Mouse (Mus musculus) spleen, postnatal 4 days (tissue): ENCODE measurements around the gene Srebf2.
A peak's percentile ranks its signal among the peaks of the same experiment; 100 is the strongest.
"Not testable (repeated sequence)": the region's sequence is repeated elsewhere in the genome, so short reads cannot be mapped to it uniquely, and the experiment has no call there.

ENCODE experiments used
- DNase-seq, 2 experiments: peaks; one replicate each; pipeline ENCODE4 v3.0.0; 2022; ENCODE audit warnings: low spot score in 2 of 2

Gene Srebf2

DNA sequence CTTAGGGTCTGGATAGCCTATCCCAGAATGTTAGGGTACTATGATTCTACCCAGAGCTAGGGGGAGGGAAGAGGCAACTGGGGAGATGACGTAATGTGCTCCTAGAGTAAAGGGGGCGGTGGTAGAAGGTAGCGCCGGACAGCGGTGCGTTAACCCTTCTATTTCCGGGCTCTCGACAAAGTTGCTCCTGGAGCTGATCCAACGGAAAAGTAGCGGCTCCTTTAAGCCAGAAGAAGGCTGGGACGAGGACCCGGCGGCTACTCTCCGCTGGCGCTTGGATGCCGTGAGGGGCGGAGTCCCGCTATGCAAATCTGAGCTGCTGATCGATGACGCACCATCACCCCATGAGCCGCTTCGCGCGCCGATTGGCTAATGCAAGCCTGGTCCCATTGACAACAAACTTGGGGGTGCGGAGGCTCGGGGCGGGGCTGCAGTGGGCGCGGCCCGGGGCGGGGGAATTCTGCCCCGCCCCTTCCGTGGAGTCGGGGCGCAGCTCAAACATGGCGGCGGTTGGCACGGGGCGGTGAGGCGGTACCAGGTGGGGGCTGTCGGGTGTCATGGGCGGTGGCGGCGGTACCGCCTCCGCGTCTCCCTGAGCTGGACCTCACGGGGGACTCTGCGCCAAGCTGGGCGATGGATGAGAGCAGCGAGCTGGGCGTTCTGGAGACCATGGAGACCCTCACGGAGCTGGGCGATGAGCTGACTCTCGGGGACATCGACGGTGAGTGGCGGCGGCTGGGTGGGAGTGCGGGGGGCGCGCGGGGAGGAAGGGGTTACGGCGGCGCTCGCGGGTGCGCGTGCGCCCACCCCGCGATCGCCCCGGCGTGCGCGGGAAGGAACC, at the start of gene Srebf2:
Gene Srebf2 (plus strand): TSS at position 412 of the 841 bp plus-strand sequence.
- DNase-seq: peak; percentile 98

- DNase-seq: peak; percentile 26 to 75
These were observed 39.9 kb upstream of the Srebf2 start for GRCm38 (mm10) chr15:82106953-82107555.

GRCm38 (mm10) chr15:82120544-82120943, 26.4 kb upstream of the Srebf2 start:
- no peak for DNase-seq

- DNase-seq: not testable (repeated sequence)
These were observed 20.3 kb upstream of the Srebf2 start for GRCm38 (mm10) chr15:82126690-82127089.

GRCm38 (mm10) chr15:82127426-82128374, 19.3 kb upstream of the Srebf2 start, which contains the start of gene Ccdc134:
Gene Ccdc134, plus strand, starts transcription at chr15:82127922.
- peak; percentile 94 to 98 for DNase-seq

DNA sequence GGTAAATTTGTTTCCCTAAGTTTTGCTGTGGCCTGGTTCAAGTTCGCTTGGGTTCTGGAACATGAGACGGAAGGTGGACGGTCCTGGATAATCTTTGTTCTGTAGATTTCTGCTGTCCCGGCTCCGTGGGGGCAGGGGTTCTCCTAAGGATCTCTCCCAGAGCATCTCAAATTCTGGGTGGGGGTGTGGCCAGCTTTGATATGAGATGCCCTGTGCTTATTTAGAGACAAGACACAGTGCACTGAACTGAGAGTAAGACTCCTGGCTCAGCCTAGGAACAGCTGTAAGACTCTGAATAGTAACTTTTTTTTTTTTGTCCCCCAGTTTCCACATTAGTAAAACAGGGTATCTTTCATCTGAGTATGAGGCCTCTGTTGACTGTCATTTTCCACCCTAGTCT, 18.6 kb upstream of the Srebf2 start:
- DNase-seq: no peak

DNA sequence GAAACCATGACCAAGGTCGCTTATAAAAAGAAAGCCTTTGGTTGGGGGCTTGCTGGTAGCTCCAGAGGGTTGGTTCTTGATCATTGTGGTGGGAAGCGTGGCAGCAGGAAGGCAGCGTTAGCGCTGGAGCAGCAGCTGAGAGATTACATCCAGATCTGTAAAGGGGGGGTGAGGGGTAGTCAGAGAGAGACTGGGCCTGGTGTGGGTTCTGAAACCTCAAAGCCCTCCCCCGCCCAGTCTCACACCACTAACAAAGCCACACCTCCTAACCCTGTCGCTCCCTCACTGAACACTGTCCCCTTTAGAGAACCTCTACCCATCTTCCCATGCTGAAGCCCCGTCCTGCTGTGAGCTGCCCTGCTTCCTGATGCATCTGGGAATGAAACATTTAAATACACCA, 16.4 kb upstream of the Srebf2 start:
- no peak for DNase-seq

GRCm38 (mm10) chr15:82135372-82135771, 11.6 kb upstream of the Srebf2 start:
- no peak for DNase-seq

DNA sequence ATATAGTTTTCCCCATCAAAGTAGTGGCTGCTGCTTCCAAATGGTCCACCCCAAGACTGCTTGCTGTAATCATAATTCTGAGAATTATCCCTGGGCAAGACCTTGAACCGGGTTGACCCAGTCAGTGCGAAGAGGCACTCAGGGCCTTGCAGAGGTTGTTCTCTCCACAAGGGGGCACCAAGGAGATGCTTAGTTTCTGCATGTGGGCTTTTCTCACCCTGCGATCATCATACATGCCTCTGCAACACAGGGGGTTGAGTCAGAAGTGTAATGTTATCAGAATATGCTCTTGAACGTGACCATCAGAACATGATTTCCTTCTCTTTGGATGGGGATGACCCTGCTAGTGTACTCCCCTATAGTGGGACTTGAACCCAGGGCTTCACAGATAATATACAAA, 8.4 kb upstream of the Srebf2 start:
- DNase-seq: peak; percentile 69 to 81

DNA sequence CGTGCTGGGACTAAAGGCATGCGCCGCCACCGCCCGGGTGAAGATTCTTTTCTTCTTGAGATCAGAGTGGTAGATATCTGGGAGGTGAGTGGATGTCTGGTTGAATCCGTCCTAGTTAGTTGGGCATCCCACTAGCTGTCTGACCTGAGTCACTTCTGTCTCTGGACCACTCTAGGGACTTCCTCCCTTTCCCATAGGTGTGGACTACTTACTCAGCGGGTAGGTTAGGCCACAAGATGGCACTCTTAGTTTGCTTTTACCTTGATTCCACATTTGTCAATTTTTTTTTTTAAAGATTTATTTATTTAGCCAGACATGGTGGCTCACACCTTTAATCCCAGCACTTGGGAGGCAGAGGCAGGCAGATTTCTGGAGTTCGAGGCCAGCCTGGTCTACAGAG, 7.8 kb upstream of the Srebf2 start:
- DNase-seq: no peak

DNA sequence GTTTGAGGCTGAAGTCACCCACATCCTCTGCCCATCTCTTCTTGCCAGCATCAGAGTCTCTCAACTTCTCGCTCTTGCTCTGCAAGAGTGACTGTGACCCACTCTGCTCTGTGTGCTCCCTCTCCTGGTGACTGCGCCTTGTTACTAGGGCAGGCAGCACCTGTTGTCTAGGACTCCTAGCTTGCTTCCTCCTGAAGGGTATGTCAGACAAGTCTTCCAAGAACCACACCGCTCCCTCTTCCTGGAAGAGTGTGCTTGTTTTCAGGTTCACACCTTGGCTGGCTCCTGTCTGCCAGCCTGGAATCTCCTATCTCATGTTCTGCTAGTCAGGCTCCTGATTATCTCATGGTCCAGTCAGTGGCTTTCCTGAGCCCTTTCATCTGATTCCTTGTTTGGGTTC, 6.6 kb upstream of the Srebf2 start:
- DNase-seq: no peak

DNA sequence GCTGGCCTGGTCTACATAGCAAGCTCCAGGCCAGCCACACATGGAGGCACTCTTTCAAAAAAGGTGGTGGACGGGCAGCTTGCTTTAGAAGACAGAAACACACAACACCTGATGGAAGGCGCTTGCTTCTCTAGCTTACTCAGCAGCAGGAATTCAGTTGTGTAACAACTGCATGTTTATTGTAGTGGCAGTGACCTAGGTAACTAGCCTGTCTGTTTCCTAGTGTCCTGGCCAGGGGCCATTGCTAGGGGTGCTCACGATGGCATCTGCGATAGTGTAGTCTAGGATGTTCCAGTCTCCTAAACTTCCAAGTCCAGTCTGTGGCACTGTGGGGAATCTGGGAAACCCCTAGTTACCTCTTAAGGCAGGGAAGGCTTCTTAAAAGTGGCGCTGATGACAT, 2.8 kb upstream of the Srebf2 start:
- DNase-seq: no peak

DNA sequence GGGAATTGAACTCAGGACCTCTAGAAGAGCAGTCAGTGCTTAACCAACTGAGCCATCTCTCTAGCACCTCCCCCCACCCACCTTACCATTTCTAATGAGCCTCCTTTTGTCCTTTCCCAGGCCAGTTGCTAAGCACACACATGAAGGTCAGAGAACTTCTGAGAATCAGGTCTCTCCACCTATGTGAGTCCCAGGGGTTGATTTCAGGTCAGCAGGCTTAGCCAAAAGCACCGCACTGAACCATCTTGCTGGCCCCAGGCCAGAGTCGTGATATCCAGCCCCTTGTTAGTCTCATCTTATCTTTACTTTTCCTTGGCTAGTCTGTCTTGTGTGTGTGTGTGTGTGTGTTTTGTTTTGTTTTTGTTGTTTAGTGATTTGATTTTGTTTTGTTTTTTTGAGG, 1.6 kb upstream of the Srebf2 start:
- no peak for DNase-seq

DNA sequence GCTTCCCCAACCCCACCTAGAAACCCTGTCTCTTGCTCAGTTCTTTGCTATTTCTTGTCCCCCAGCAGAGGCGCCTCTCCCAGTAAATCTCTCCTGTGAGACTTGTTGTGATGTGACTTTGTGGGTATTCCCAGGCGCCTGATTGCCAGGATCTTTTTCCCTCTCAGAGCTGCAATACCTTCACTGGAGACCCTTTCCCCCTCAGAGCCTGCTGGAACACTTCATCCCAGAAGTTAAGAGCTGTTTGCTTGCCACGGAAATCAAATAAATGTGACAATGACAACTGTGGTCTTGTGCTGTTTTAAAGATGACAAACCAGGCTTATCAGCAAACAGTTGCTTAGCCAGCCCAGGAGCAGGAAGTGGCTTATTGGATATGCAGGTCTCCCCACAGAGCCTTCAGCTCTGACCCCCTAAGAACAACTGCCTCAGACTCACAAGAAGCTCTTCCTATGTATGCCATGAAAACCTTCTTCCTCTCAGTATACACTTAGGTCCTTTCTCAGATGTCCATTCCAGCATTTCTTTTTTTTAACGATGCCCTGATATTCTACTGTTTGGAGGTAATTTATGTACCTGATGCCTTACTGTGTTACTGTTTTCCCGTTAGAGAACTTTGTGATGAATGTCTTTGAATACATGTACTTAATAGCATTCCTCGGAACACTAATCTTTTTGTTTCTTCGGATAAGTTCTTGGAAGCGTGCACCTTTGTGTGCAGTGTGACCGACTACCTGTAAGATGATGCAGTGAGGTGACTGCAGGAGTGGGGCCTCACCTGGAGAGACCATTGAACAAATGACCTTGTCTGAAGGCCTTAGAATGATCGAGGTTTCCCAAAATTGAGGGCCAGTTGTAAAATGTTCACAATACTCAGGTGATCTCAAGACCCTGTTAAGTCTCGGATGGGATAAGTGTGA, 871 bp upstream of the Srebf2 start:
- DNase-seq: no peak

DNA sequence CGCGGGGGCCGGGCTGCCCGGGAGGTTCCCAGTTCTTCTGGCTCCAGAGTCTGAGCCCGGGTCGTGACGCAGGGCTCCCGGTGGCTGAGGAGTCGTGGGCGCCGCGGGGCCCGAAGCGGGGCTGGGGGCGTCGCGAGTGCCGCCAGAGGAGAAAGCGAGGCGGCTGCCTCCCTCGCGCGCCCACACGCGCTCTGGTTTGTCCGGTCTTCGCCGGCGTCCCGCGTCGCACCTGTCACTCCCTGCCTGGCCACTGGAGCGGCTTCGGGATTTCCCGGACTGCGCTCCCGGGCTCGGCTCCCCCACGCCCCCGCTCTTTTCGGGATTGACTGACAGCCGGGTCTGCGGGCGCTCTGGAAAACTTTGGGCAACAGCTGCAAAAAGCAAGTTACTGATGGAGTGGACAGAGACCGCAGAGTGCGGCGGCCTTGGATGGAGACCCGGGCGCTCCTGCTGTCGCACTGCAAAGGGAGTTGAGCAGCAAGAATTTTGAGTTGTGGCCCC, 680 bp downstream of the Srebf2 start:
- DNase-seq: peak; percentile 48 to 78

- DNase-seq: no peak
These were observed 1.5 kb downstream of the Srebf2 start for GRCm38 (mm10) chr15:82148510-82148911.

- DNase-seq: no peak
These were observed 3.1 kb downstream of the Srebf2 start for GRCm38 (mm10) chr15:82150042-82150441.

DNA sequence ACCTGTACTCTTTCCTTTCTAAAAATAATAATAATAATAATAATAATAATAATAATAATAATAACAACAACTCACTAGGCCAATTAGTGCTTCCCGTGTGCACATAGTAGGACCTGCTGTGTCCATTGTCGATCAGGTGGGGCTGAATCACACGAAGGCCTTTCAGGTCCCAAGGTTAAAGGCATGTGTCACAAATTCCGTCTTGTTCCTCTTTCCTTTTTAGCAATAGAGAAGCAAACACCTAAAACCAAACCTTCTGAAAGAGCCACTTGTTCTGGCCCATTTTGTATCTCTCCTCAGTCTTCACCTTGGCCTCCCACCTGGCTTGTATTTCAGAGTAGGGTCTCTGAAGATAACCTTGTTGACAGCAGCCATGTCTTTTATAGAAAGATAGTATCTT, 4.2 kb downstream of the Srebf2 start:
- no peak for DNase-seq

- DNase-seq: no peak
These were observed 5.0 kb downstream of the Srebf2 start for GRCm38 (mm10) chr15:82152022-82152421.

DNA sequence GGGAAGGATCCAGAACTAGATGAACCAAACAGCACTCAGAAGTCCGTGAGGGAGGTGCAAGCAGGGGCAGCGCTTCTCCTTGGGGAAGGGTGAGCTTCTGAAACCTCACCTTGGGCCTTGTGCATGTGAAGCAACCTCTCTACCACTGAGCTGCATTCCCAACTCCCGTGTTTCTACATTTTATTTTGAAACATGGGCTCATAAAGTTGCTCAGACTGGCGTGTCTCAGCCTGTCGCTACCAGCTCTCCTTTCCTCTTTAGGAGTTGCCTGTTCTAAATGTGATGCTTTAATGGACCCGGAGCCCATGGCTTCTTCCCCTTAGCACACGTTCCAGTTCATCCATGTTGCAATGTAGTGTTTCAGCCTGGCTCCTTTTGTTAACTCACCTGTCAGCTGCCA, 5.5 kb downstream of the Srebf2 start:
- no peak for DNase-seq

DNA sequence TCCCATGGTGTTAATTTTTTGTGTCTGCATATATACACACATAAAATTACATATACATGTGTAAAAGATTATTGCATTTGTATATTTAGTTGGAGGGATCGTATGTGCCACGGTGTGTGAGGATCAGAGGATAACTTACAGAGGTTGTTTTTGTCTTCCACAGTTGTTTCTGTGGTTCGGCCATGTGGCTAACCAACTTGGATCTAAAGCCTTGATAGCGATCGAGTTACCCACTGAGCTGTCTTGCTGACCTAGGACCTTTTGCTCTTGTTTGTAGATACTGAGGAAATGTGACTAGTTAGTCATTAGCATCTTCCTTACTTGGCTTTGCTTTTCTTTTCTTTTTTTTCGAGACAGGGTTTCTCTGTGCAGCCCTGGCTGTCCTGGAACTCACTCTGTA, 9.3 kb downstream of the Srebf2 start:
- DNase-seq: no peak
